Mouse (Mus musculus): Measurements from ENCODE around the gene Olfr781. TPM values are rescaled to one million over a fixed set of nuclear protein-coding genes. Genes with fewer than 3 reads are reported as not detected.

Gene Olfr781
- not detected in 2 replicates for polyA plus RNA-seq (2012; rRNA removed)

GRCm38 (mm10) chr10:129328554-129328953 is at the start of gene Olfr781:
Gene Olfr781 (plus strand): TSS chr10:129328854.

DNA sequence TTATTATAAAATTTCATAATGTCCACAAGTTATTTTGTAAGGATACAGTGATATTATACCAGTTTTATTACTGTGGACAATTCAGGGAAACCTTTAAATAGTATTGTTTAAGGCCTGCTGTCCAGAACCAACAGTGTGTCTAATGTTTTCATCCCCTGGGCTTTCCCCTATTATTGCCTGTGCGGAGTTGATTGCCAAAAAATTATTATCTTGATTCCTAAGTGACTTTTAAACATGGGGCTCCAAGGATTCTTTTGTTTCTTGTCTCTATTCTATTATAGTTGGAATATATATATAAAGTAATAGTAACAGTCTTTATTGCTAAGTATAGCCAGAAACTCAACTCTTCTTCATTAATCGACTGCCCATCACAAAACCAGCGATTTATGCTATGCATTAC is 10.8 kb upstream of the Olfr781 start, which contains the start of gene Olfr780:
Gene Olfr780 (plus strand): TSS at position 301 of the 400 bp plus-strand sequence.

GRCm38 (mm10) chr10:129348550-129348949 is 19.9 kb downstream of the Olfr781 start, which contains the start of gene Olfr782:
Gene Olfr782 (plus strand): TSS chr10:129348850.

Other genes with a start within 250 kb of the Olfr781 start
- gene Olfr767, start 245.9 kb upstream of the Olfr781 start, polyA plus RNA-seq (2012; rRNA removed): not detected in 2 replicates
- gene Olfr768, start 229.5 kb upstream of the Olfr781 start, polyA plus RNA-seq (2012; rRNA removed): not detected in 2 replicates
- gene Olfr769, start 211.0 kb upstream of the Olfr781 start, polyA plus RNA-seq (2012; rRNA removed): not detected in 2 replicates
- not detected in 2 replicates for gene Olfr770, start 189.9 kb upstream of the Olfr781 start, polyA plus RNA-seq (2012; rRNA removed)
- not detected in 2 replicates for gene Olfr771, start 164.1 kb upstream of the Olfr781 start, polyA plus RNA-seq (2012; rRNA removed)
- gene Olfr772, start 150.9 kb upstream of the Olfr781 start, polyA plus RNA-seq (2012; rRNA removed): not detected in 2 replicates
- gene Olfr773, start 141.4 kb upstream of the Olfr781 start, polyA plus RNA-seq (2012; rRNA removed): not detected in 2 replicates
- not detected in 2 replicates for gene Olfr774, start 92.7 kb upstream of the Olfr781 start, polyA plus RNA-seq (2012; rRNA removed)
- gene Olfr775, start 80.4 kb upstream of the Olfr781 start, polyA plus RNA-seq (2012; rRNA removed): not detected in 2 replicates
- not detected in 2 replicates for gene Olfr776, start 69.7 kb upstream of the Olfr781 start, polyA plus RNA-seq (2012; rRNA removed)
- gene Olfr777, start 57.4 kb upstream of the Olfr781 start, polyA plus RNA-seq (2012; rRNA removed): not detected in 2 replicates
- not detected in 2 replicates for gene Olfr780, start 10.7 kb upstream of the Olfr781 start, polyA plus RNA-seq (2012; rRNA removed)
- not detected in 2 replicates for gene Olfr782, start 20.0 kb downstream of the Olfr781 start, polyA plus RNA-seq (2012; rRNA removed)
- gene Olfr784, start 55.2 kb downstream of the Olfr781 start, polyA plus RNA-seq (2012; rRNA removed): 0.07 and 0.08 TPM in 2 replicates
- gene Olfr785, start 76.6 kb downstream of the Olfr781 start, polyA plus RNA-seq (2012; rRNA removed): not detected in 2 replicates
- gene Olfr786, start 98.5 kb downstream of the Olfr781 start, polyA plus RNA-seq (2012; rRNA removed): not detected in 2 replicates
- gene Olfr787, start 133.0 kb downstream of the Olfr781 start, polyA plus RNA-seq (2012; rRNA removed): not detected in 2 replicates
- gene Olfr788, start 142.1 kb downstream of the Olfr781 start, polyA plus RNA-seq (2012; rRNA removed): not detected in 2 replicates
- not detected in 2 replicates for gene Olfr789, start 155.9 kb downstream of the Olfr781 start, polyA plus RNA-seq (2012; rRNA removed)
- gene Olfr790, start 169.6 kb downstream of the Olfr781 start, polyA plus RNA-seq (2012; rRNA removed): not detected in 2 replicates
- not detected in 2 replicates for gene Olfr791, start 192.9 kb downstream of the Olfr781 start, polyA plus RNA-seq (2012; rRNA removed)
- gene Olfr792, start 210.3 kb downstream of the Olfr781 start, polyA plus RNA-seq (2012; rRNA removed): not detected in 2 replicates
- not detected in 2 replicates for gene Olfr794, start 238.8 kb downstream of the Olfr781 start, polyA plus RNA-seq (2012; rRNA removed)